9 mouse cellular contexts compared by ENCODE assay signal in the genomic region with DNA sequence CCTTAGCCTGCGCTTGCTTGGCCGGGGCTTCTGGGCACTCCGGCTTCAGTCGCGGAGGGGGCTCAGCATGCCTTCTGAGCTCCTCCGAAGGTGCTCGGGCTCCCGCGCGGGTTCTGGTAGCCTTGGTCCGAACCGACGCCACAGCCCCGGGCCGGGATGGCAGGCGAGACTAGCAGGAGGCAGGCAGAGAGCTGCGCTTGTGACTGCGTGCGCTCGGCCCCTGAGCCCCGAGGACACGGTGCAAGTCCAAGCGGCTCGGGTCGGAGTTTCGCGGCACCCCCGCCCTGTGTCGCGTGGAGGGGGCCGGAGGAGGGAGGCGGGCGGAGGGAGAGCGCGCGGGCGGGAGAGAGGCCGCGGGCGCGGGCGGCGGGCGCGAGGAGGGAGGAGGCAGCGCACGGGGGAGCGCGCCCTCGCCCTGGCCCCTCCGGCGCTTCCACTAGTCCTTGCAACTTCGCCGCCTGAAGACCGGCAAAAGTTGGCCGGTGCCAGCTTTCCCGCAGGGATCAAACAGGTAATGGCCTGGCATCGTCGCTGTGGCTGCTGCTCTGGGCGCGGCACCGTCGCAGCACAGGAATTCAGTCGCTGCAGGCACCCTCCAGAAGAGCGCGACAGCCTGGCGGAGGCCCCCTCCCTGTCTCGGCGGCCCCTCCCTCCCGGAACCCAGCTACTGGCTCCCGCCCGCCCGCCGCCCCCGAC.
DNase-seq lines count a peak whose midpoint lies in the region; ATAC-seq and TF ChIP-seq lines count a peak whose summit lies in the region.
"Had no signal": no experiment of that assay in that cellular context is flagged by ENCODE, and none has a peak within 500 bp of the region (broad histone marks: within the 10 kb centered on the region; RNA-seq: fewer than 3 reads in every experiment).

No protein-coding gene starts in this region.

- H3K4me3 ChIP-seq in megakaryocyte, embryonic 14.5 days (replicated peaks), result peak overlapping the region; percentile 80
- peak overlapping the region; percentile 36 for H3K4me3 ChIP-seq in kidney, postnatal 0 days (replicated peaks; ENCODE audit: low read depth, low read length)
- H3K4me3 ChIP-seq in liver, embryonic 12.5 days, result peak overlapping the region; percentile 64
- H3K4me3 ChIP-seq: myocyte had no signal

- H3K36me3 ChIP-seq in megakaryocyte, embryonic 14.5 days (replicated peaks; ENCODE audit: low read length), result no peaks in the 10 kb centered on the region
- no peaks in the 10 kb centered on the region for H3K36me3 ChIP-seq in kidney, postnatal 0 days (ENCODE audit: insufficient read depth, low read length)
- H3K36me3 ChIP-seq in liver, embryonic 12.5 days, result no peaks in the 10 kb centered on the region

- H3K9ac ChIP-seq in kidney, postnatal 0 days (ENCODE audit: low read depth, low read length), result no peak overlapping the region
- peak overlapping the region; percentile 63 for H3K9ac ChIP-seq in liver, embryonic 12.5 days

- peaks cover 30% of the 10 kb centered on the region for H3K27me3 ChIP-seq in megakaryocyte, embryonic 14.5 days (replicated peaks)
- H3K27me3 ChIP-seq in kidney, postnatal 0 days (ENCODE audit: insufficient read depth, low read length), result no peaks in the 10 kb centered on the region
- peaks cover 24% of the 10 kb centered on the region for H3K27me3 ChIP-seq in liver, embryonic 12.5 days (replicated peaks)

- no peak for ATAC-seq in megakaryocyte, adult 5-6 weeks (ENCODE audit: poor library complexity, severe bottlenecking)
- ATAC-seq in kidney, postnatal 0 days (replicated peaks; ENCODE audit: low FRiP score, low read depth), result peak; percentile 49; the same call in 1 of the 2 replicates
- peak; percentile 82 for ATAC-seq in liver, embryonic 12.5 days
- ATAC-seq in erythroid progenitor cell, adult 5-6 weeks (replicated peaks; ENCODE audit: low FRiP score, poor library complexity, severe bottlenecking), result no peak

- no peak overlapping the region for H3K27ac ChIP-seq in kidney, postnatal 0 days
- no peak overlapping the region for H3K27ac ChIP-seq in liver, embryonic 12.5 days

- H3K4me2 ChIP-seq in kidney, postnatal 0 days (ENCODE audit: low read length), result peak overlapping the region; percentile 71
- H3K4me2 ChIP-seq in liver, embryonic 12.5 days, result peak overlapping the region; percentile 77

- WGBS in kidney, postnatal 0 days, result 28% methylated on average over 46 of the region's 75 CpGs
- WGBS in liver, embryonic 12.5 days (ENCODE audit: insufficient replicate concordance), result 8% methylated on average over 37 of the region's 75 CpGs

- 0 out of 2 replicates have a peak, but pooled peaks cover 4% of the 10 kb centered on the region for H3K4me1 ChIP-seq in megakaryocyte, embryonic 14.5 days
- no peaks in the 10 kb centered on the region for H3K4me1 ChIP-seq in kidney, postnatal 0 days (replicated peaks; ENCODE audit: insufficient read depth, low read length)
- no peaks in the 10 kb centered on the region for H3K4me1 ChIP-seq in liver, embryonic 12.5 days

- peaks cover 6% of the 10 kb centered on the region; the same call in 1 of the 2 replicates for H3K9me3 ChIP-seq in megakaryocyte, embryonic 14.5 days
- H3K9me3 ChIP-seq in kidney, postnatal 0 days (replicated peaks; ENCODE audit: low read length), result no peaks in the 10 kb centered on the region
- no peaks in the 10 kb centered on the region for H3K9me3 ChIP-seq in liver, embryonic 12.5 days (replicated peaks)

- peak; percentile 18 to 20 for DNase-seq in cerebellum, postnatal 4 days (ENCODE audit: low spot score in 2 of 2)
- peak; percentile 12 to 16 for DNase-seq in gastrocnemius, postnatal 4 days (ENCODE audit: low spot score in 2 of 2)
- DNase-seq in kidney, postnatal 0 days (ENCODE audit: low spot score), result peak; percentile 2
- DNase-seq in retina, postnatal 7 days (ENCODE audit: low read depth, low spot score), result peak; percentile 13

- no peak for TF ChIP-seq CTCF in kidney, postnatal 0 days (IDR thresholded peaks at IDR 0.05; ENCODE audit: low read depth)

Comparison
In these comparisons a context has a peak if more than half of its experiments do, and no peak if none do; other contexts are left out.
1. ATAC-seq: peak in kidney, postnatal 0 days (single experiment) and liver, embryonic 12.5 days (single experiment); none in megakaryocyte, adult 5-6 weeks (single experiment) and erythroid progenitor cell, adult 5-6 weeks (single experiment).
2. Peak in every context shown above with its lines, with median percentiles within 50 percentile points of each other: H3K4me3 ChIP-seq and DNase-seq.